Mouse (Mus musculus): Measurements from ENCODE around the gene Lmo4.

- TF ChIP-seq CTCF (IDR thresholded peaks at IDR 0.05; ENCODE audit: low read depth, low read length) (no peak), POLR2A (IDR thresholded peaks at IDR 0.05; ENCODE audit: extremely low read depth, insufficient read depth, low read length) (no peak)
These were observed 63.2 kb downstream of the Lmo4 start for GRCm38 (mm10) chr3:144141786-144142185.
